Mouse (Mus musculus): ENCODE data around the gene Slc7a15.
A peak's percentile ranks its signal among the peaks of the same experiment; 100 is the strongest.
"Not testable (repeated sequence)": the region's sequence is repeated elsewhere in the genome, so short reads cannot be mapped to it uniquely, and the experiment has no call there.

Slc7a15 gene

GRCm38 (mm10) chr12:8598966-8599365, at the start of gene Slc7a15:
Gene Slc7a15 (minus strand): TSS chr12:8599066.
- not testable (repeated sequence) for DNase-seq (ENCODE audit: low spot score in 2 of 2)

GRCm38 (mm10) chr12:8648211-8648610, 49.3 kb upstream of the Slc7a15 start:
- not testable (repeated sequence) for DNase-seq (ENCODE audit: low spot score in 2 of 2)

GRCm38 (mm10) chr12:8641425-8641735, 42.5 kb upstream of the Slc7a15 start:
- peak in 1 of 2 experiments; percentile 48 for DNase-seq (ENCODE audit: low spot score in 2 of 2)

- DNase-seq (ENCODE audit: low spot score in 2 of 2) = peak; percentile 99
Observed at GRCm38 (mm10) chr12:8640711-8641424, 42.0 kb upstream of the Slc7a15 start.

- DNase-seq (ENCODE audit: low spot score in 2 of 2) = not testable (repeated sequence)
Observed at GRCm38 (mm10) chr12:8640186-8640585, 41.3 kb upstream of the Slc7a15 start.

- DNase-seq (ENCODE audit: low spot score in 2 of 2) = peak; percentile 57 to 76
Observed at GRCm38 (mm10) chr12:8638411-8639087, 39.7 kb upstream of the Slc7a15 start.

- DNase-seq (ENCODE audit: low spot score in 2 of 2) = no peak
Observed at GRCm38 (mm10) chr12:8636945-8637344, 38.1 kb upstream of the Slc7a15 start.

GRCm38 (mm10) chr12:8635546-8635945, 36.7 kb upstream of the Slc7a15 start:
- DNase-seq (ENCODE audit: low spot score in 2 of 2) = no peak

- no peak for DNase-seq (ENCODE audit: low spot score in 2 of 2)
Observed at GRCm38 (mm10) chr12:8634306-8634705, 35.4 kb upstream of the Slc7a15 start.

GRCm38 (mm10) chr12:8632737-8633365, 34.0 kb upstream of the Slc7a15 start:
- DNase-seq (ENCODE audit: low spot score in 2 of 2) = no peak

- no peak for DNase-seq (ENCODE audit: low spot score in 2 of 2)
Observed at GRCm38 (mm10) chr12:8631691-8632090, 32.8 kb upstream of the Slc7a15 start.

GRCm38 (mm10) chr12:8629537-8629936, 30.7 kb upstream of the Slc7a15 start:
- peak in 1 of 2 experiments; percentile 20 for DNase-seq (ENCODE audit: low spot score in 2 of 2)

- DNase-seq (ENCODE audit: low spot score in 2 of 2) = no peak
Observed at GRCm38 (mm10) chr12:8620678-8621018, 21.8 kb upstream of the Slc7a15 start.

- DNase-seq (ENCODE audit: low spot score in 2 of 2) = no peak
Observed at GRCm38 (mm10) chr12:8619827-8620677, 21.2 kb upstream of the Slc7a15 start.

- no peak for DNase-seq (ENCODE audit: low spot score in 2 of 2)
Observed at GRCm38 (mm10) chr12:8618271-8618670, 19.4 kb upstream of the Slc7a15 start.

GRCm38 (mm10) chr12:8609070-8609469, 10.2 kb upstream of the Slc7a15 start:
- DNase-seq (ENCODE audit: low spot score in 2 of 2) = no peak

GRCm38 (mm10) chr12:8595611-8596010, 3.3 kb downstream of the Slc7a15 start:
- no peak for DNase-seq (ENCODE audit: low spot score in 2 of 2)

- DNase-seq (ENCODE audit: low spot score in 2 of 2) = not testable (repeated sequence)
Observed at GRCm38 (mm10) chr12:8591326-8591725, 7.5 kb downstream of the Slc7a15 start.

- no peak for DNase-seq (ENCODE audit: low spot score in 2 of 2)
Observed at GRCm38 (mm10) chr12:8573405-8573804, 25.5 kb downstream of the Slc7a15 start.

- not testable (repeated sequence) for DNase-seq (ENCODE audit: low spot score in 2 of 2)
Observed at GRCm38 (mm10) chr12:8571903-8572341, 26.9 kb downstream of the Slc7a15 start.

GRCm38 (mm10) chr12:8571287-8571902, 27.5 kb downstream of the Slc7a15 start:
- not testable (repeated sequence) for DNase-seq (ENCODE audit: low spot score in 2 of 2)
